Mouse (Mus musculus): ENCODE data around the gene Pih1d3. TPM values are rescaled to one million over a fixed set of nuclear protein-coding genes. Genes with fewer than 3 reads are reported as not detected.

Pih1d3 gene
- polyA plus RNA-seq (2012; rRNA removed): 3.7 and 5.2 TPM in 2 replicates

GRCm38 (mm10) chr1:31222564-31222963 lies at the start of gene Pih1d3, which contains the start of gene 4931428L18Rik:
TSS of gene Pih1d3 (plus strand) at chr1:31222838.
TSS of gene 4931428L18Rik (minus strand) at chr1:31222684.
- peak within 1 kb of the TSS; percentile 95 for H3K4me3 ChIP-seq (ENCODE audit: control insufficient read depth, low read depth, low read length)
- TF ChIP-seq CTCF (IDR thresholded peaks at IDR 0.05; ENCODE audit: control insufficient read depth, insufficient read depth, insufficient replicate concordance, low read depth, low read length): no peak
- TF ChIP-seq POLR2A (IDR thresholded peaks at IDR 0.05; ENCODE audit: control insufficient read depth, low read depth, low read length): peak; percentile 41; the same call in 1 of the 2 replicates

GRCm38 (mm10) chr1:31175401-31175800 lies 47.2 kb upstream of the Pih1d3 start:
- Histone ChIP-seq H3K4me1 (ENCODE audit: control insufficient read depth, insufficient read depth, low read length) (no peaks in the 10 kb centered on the region), H3K27me3 (ENCODE audit: control insufficient read depth, insufficient read depth, low read length) (no peaks in the 10 kb centered on the region), H3K36me3 (ENCODE audit: control insufficient read depth, insufficient read depth, low read length) (no peaks in the 10 kb centered on the region), H3K4me3 (ENCODE audit: control insufficient read depth, low read depth, low read length) (no peak overlapping the region), H3K27ac (ENCODE audit: control insufficient read depth, insufficient read depth, low read depth, low read length) (no peak overlapping the region)
- no peak for TF ChIP-seq POLR2A (IDR thresholded peaks at IDR 0.05; ENCODE audit: control insufficient read depth, low read depth, low read length)

More at GRCm38 (mm10) chr1:31222564-31222963, at the start of gene Pih1d3, which contains the start of gene 4931428L18Rik:
- Histone ChIP-seq H3K27me3 (ENCODE audit: control insufficient read depth, insufficient read depth, low read length) (no peaks in the 10 kb centered on the region), H3K27ac (ENCODE audit: control insufficient read depth, insufficient read depth, low read depth, low read length) (peak within 1 kb of the TSS; percentile 97), H3K36me3 (ENCODE audit: control insufficient read depth, insufficient read depth, low read length) (no peaks in the 10 kb centered on the region), H3K4me1 (ENCODE audit: control insufficient read depth, insufficient read depth, low read length) (peaks cover 3% of the 10 kb centered on the region; the same call in 1 of the 2 replicates)

- TF ChIP-seq CTCF (IDR thresholded peaks at IDR 0.05; ENCODE audit: control insufficient read depth, insufficient read depth, insufficient replicate concordance, low read depth, low read length) (no peak), POLR2A (IDR thresholded peaks at IDR 0.05; ENCODE audit: control insufficient read depth, low read depth, low read length) (no peak)
- H3K27ac ChIP-seq (ENCODE audit: control insufficient read depth, insufficient read depth, low read depth, low read length): no peak within 1 kb of the TSS
- H3K4me3 ChIP-seq (ENCODE audit: control insufficient read depth, low read depth, low read length): no peak within 1 kb of the TSS
- H3K4me1 ChIP-seq (ENCODE audit: control insufficient read depth, insufficient read depth, low read length): no peaks in the 10 kb centered on the region
- no peaks in the 10 kb centered on the region for H3K36me3 ChIP-seq (ENCODE audit: control insufficient read depth, insufficient read depth, low read length)
- no peaks in the 10 kb centered on the region for H3K27me3 ChIP-seq (ENCODE audit: control insufficient read depth, insufficient read depth, low read length)
Measured at GRCm38 (mm10) chr1:31176101-31176500, 46.5 kb upstream of the Pih1d3 start, which contains the start of gene Lgsn. TSS of gene Lgsn (plus strand) at chr1:31176401.

- no peaks in the 10 kb centered on the region for H3K27me3 ChIP-seq (ENCODE audit: control insufficient read depth, insufficient read depth, low read length)
- no peak overlapping the region for H3K4me3 ChIP-seq (ENCODE audit: control insufficient read depth, low read depth, low read length)
- H3K36me3 ChIP-seq (ENCODE audit: control insufficient read depth, insufficient read depth, low read length): no peaks in the 10 kb centered on the region
- no peak overlapping the region for H3K27ac ChIP-seq (ENCODE audit: control insufficient read depth, insufficient read depth, low read depth, low read length)
- TF ChIP-seq POLR2A (IDR thresholded peaks at IDR 0.05; ENCODE audit: control insufficient read depth, low read depth, low read length) (no peak), CTCF (IDR thresholded peaks at IDR 0.05; ENCODE audit: control insufficient read depth, insufficient read depth, insufficient replicate concordance, low read depth, low read length) (no peak)
- no peaks in the 10 kb centered on the region for H3K4me1 ChIP-seq (ENCODE audit: control insufficient read depth, insufficient read depth, low read length)
Measured at GRCm38 (mm10) chr1:31178264-31178663, 44.4 kb upstream of the Pih1d3 start.

- TF ChIP-seq POLR2A (IDR thresholded peaks at IDR 0.05; ENCODE audit: control insufficient read depth, low read depth, low read length) (no peak), CTCF (IDR thresholded peaks at IDR 0.05; ENCODE audit: control insufficient read depth, insufficient read depth, insufficient replicate concordance, low read depth, low read length) (no peak)
- no peak overlapping the region for H3K27ac ChIP-seq (ENCODE audit: control insufficient read depth, insufficient read depth, low read depth, low read length)
- H3K4me1 ChIP-seq (ENCODE audit: control insufficient read depth, insufficient read depth, low read length): no peaks in the 10 kb centered on the region
- no peak overlapping the region for H3K4me3 ChIP-seq (ENCODE audit: control insufficient read depth, low read depth, low read length)
- no peaks in the 10 kb centered on the region for H3K27me3 ChIP-seq (ENCODE audit: control insufficient read depth, insufficient read depth, low read length)
- H3K36me3 ChIP-seq (ENCODE audit: control insufficient read depth, insufficient read depth, low read length): no peaks in the 10 kb centered on the region
Measured at GRCm38 (mm10) chr1:31190237-31190866, 32.3 kb upstream of the Pih1d3 start.

- Histone ChIP-seq H3K27me3 (ENCODE audit: control insufficient read depth, insufficient read depth, low read length) (no peaks in the 10 kb centered on the region), H3K4me1 (ENCODE audit: control insufficient read depth, insufficient read depth, low read length) (no peaks in the 10 kb centered on the region), H3K36me3 (ENCODE audit: control insufficient read depth, insufficient read depth, low read length) (no peaks in the 10 kb centered on the region), H3K4me3 (ENCODE audit: control insufficient read depth, low read depth, low read length) (no peak overlapping the region), H3K27ac (ENCODE audit: control insufficient read depth, insufficient read depth, low read depth, low read length) (no peak overlapping the region)
- TF ChIP-seq POLR2A (IDR thresholded peaks at IDR 0.05; ENCODE audit: control insufficient read depth, low read depth, low read length): no peak
- no peak for TF ChIP-seq CTCF (IDR thresholded peaks at IDR 0.05; ENCODE audit: control insufficient read depth, insufficient read depth, insufficient replicate concordance, low read depth, low read length)
Measured at GRCm38 (mm10) chr1:31195633-31196032, 27.0 kb upstream of the Pih1d3 start.

- TF ChIP-seq CTCF (IDR thresholded peaks at IDR 0.05; ENCODE audit: control insufficient read depth, insufficient read depth, insufficient replicate concordance, low read depth, low read length) (no peak), POLR2A (IDR thresholded peaks at IDR 0.05; ENCODE audit: control insufficient read depth, low read depth, low read length) (no peak)
Measured at GRCm38 (mm10) chr1:31196959-31197358, 25.7 kb upstream of the Pih1d3 start.

More at GRCm38 (mm10) chr1:31196959-31197358, 25.7 kb upstream of the Pih1d3 start:
- Histone ChIP-seq H3K27me3 (ENCODE audit: control insufficient read depth, insufficient read depth, low read length) (no peaks in the 10 kb centered on the region), H3K36me3 (ENCODE audit: control insufficient read depth, insufficient read depth, low read length) (no peaks in the 10 kb centered on the region), H3K4me3 (ENCODE audit: control insufficient read depth, low read depth, low read length) (no peak overlapping the region), H3K27ac (ENCODE audit: control insufficient read depth, insufficient read depth, low read depth, low read length) (no peak overlapping the region), H3K4me1 (ENCODE audit: control insufficient read depth, insufficient read depth, low read length) (no peaks in the 10 kb centered on the region)

Measured in testis, adult 2 months (tissue).